Mouse (Mus musculus) limb, embryonic 12.5 days (tissue): ENCODE data around the gene Ect2l. TPM values are rescaled to one million over a fixed set of nuclear protein-coding genes. Genes with fewer than 3 reads are reported as not detected.
"Not testable (repeated sequence)": the region's sequence is repeated elsewhere in the genome, so short reads cannot be mapped to it uniquely, and the experiment has no call there.

Source experiments
- ATAC-seq: fragments of 200-750 bp; cut with Nextera tagmentation; 2 replicates; pipeline ENCODE4 v1.8.0; 2017; ENCODE audit warnings: low read depth, moderate TSS enrichment; ENCODE audit not compliant: insufficient number of reproducible peaks, insufficient read depth, low FRiP score, low TSS enrichment
- H3K27ac ChIP-seq: fragments of 300-500 bp; sonication (generic); 2 replicates; pipeline ENCODE4 v1.5.1; 2016; ENCODE audit warnings: mild to moderate bottlenecking, moderate library complexity
- H3K27me3 ChIP-seq: fragments of 300-500 bp; sonication (generic); 2 replicates; pipeline ENCODE4 v1.6.1; 2016; ENCODE audit warnings: mild to moderate bottlenecking, moderate library complexity
- H3K36me3 ChIP-seq: fragments of 300-500 bp; sonication (generic); 2 replicates; pipeline ENCODE4 v1.6.1; 2016; ENCODE audit warnings: mild to moderate bottlenecking, moderate library complexity
- H3K4me1 ChIP-seq: fragments of 300-500 bp; sonication (generic); replicated peaks from 2 replicates; pipeline ENCODE4 v1.6.1; 2016
- H3K4me2 ChIP-seq: fragments of 300-500 bp; sonication (generic); 2 replicates; pipeline ENCODE4 v1.6.1; 2016; ENCODE audit warnings: mild to moderate bottlenecking, moderate library complexity
- H3K4me3 ChIP-seq: fragments of 300-500 bp; sonication (generic); replicated peaks from 2 replicates; pipeline ENCODE4 v1.5.1; 2016; ENCODE audit warnings: mild to moderate bottlenecking
- H3K9ac ChIP-seq: fragments of 300-500 bp; sonication (generic); replicated peaks from 2 replicates; pipeline ENCODE4 v1.6.1; 2016; ENCODE audit warnings: mild to moderate bottlenecking, moderate library complexity
- H3K9me3 ChIP-seq: fragments of 300-500 bp; sonication (generic); 2 replicates; pipeline ENCODE4 v1.6.1; 2016; ENCODE audit warnings: mild to moderate bottlenecking, moderate library complexity
- WGBS: fragments of 180-500 bp; shearing (Covaris S2); methylation state at CpG from one replicate; pipeline ENCODE4 v1.1.7; 2016; 5-methylcytosine and 5-hydroxymethylcytosine counted together
- polyA plus RNA-seq: library from polyadenylated mRNA; unstranded; fragments of >200 nt; fragmentation: Nextera tagmentation; extraction: Ambion mirVana; gene quantifications from 2 replicates; pipeline ENCODE4 v1.2.1, GENCODE M21; 2016

The Ect2l gene
- polyA plus RNA-seq, 1 experiment from 2014 or later, result 0.60 TPM

GRCm38 (mm10) chr10:18138853-18139503 lies 71.7 kb downstream of the Ect2l start:
- not testable (repeated sequence) for H3K9me3 ChIP-seq, H3K4me2 ChIP-seq, ATAC-seq, H3K4me1 ChIP-seq, H3K27me3 ChIP-seq, H3K36me3 ChIP-seq, H3K9ac ChIP-seq, H3K27ac ChIP-seq
- 81% methylated on average over 15 of the region's 26 CpGs for whole genome bisulfite sequencing
- peak overlapping the region; percentile 25 for H3K4me3 ChIP-seq

- 84% methylated on average over 10 of the region's 10 CpGs for WGBS
Measured at GRCm38 (mm10) chr10:18131666-18132650, 78.7 kb downstream of the Ect2l start.

GRCm38 (mm10) chr10:18130276-18130675 lies 80.4 kb downstream of the Ect2l start:
- no peak overlapping the region for H3K27ac ChIP-seq
- H3K4me3 ChIP-seq, result no peak overlapping the region
- no peaks in the 10 kb centered on the region for H3K27me3 ChIP-seq
- H3K4me2 ChIP-seq, result no peak overlapping the region
- H3K36me3 ChIP-seq, result peaks cover 15% of the 10 kb centered on the region
- WGBS, result 95% methylated on average over 5 of the region's 5 CpGs
- no peaks in the 10 kb centered on the region for H3K9me3 ChIP-seq
- H3K4me1 ChIP-seq, result no peaks in the 10 kb centered on the region
- ATAC-seq, result no peak
- H3K9ac ChIP-seq, result no peak overlapping the region

More at GRCm38 (mm10) chr10:18131666-18132650, 78.7 kb downstream of the Ect2l start:
- Histone ChIP-seq H3K27me3 (no peaks in the 10 kb centered on the region), H3K4me2 (no peak overlapping the region), H3K36me3 (peaks cover 6% of the 10 kb centered on the region; the same call in 1 of the 2 replicates), H3K27ac (no peak overlapping the region), H3K9me3 (no peaks in the 10 kb centered on the region), H3K4me3 (no peak overlapping the region), H3K9ac (no peak overlapping the region), H3K4me1 (no peaks in the 10 kb centered on the region)
- no peak for ATAC-seq

GRCm38 (mm10) chr10:18118336-18118735 lies 92.4 kb downstream of the Ect2l start:
- H3K4me2 ChIP-seq, result no peak overlapping the region
- H3K4me1 ChIP-seq, result no peaks in the 10 kb centered on the region
- no peaks in the 10 kb centered on the region for H3K27me3 ChIP-seq
- H3K36me3 ChIP-seq, result peaks cover 79% of the 10 kb centered on the region
- no peak overlapping the region for H3K4me3 ChIP-seq
- ATAC-seq, result no peak
- H3K27ac ChIP-seq, result no peak overlapping the region
- 93% methylated on average over 8 of the region's 8 CpGs for WGBS
- H3K9me3 ChIP-seq, result no peaks in the 10 kb centered on the region
- no peak overlapping the region for H3K9ac ChIP-seq

- Histone ChIP-seq H3K4me2 (no peak overlapping the region), H3K9me3 (no peaks in the 10 kb centered on the region), H3K9ac (no peak overlapping the region), H3K27ac (no peak overlapping the region), H3K36me3 (peaks cover 35% of the 10 kb centered on the region), H3K4me3 (no peak overlapping the region), H3K27me3 (no peaks in the 10 kb centered on the region), H3K4me1 (peaks cover 2% of the 10 kb centered on the region; the same call in 1 of the 2 replicates)
- no peak for ATAC-seq
- WGBS, result 84% methylated on average over 10 of the region's 10 CpGs
Measured at GRCm38 (mm10) chr10:18113473-18114093, 97.1 kb downstream of the Ect2l start.

- ATAC-seq, result no peak
- no peaks in the 10 kb centered on the region for H3K9me3 ChIP-seq
- H3K4me3 ChIP-seq, result no peak overlapping the region
- H3K4me1 ChIP-seq, result peaks cover 8% of the 10 kb centered on the region
- H3K9ac ChIP-seq, result no peak overlapping the region
- H3K27me3 ChIP-seq, result no peaks in the 10 kb centered on the region
- H3K4me2 ChIP-seq, result no peak overlapping the region
- peaks cover 33% of the 10 kb centered on the region for H3K36me3 ChIP-seq
- no peak overlapping the region for H3K27ac ChIP-seq
Measured at GRCm38 (mm10) chr10:18110940-18111339, 99.8 kb downstream of the Ect2l start.

- ATAC-seq, result no peak
- Histone ChIP-seq H3K4me1 (peaks cover 8% of the 10 kb centered on the region), H3K4me3 (no peak overlapping the region), H3K9me3 (no peaks in the 10 kb centered on the region), H3K9ac (no peak overlapping the region), H3K4me2 (no peak overlapping the region), H3K27me3 (no peaks in the 10 kb centered on the region), H3K27ac (no peak overlapping the region), H3K36me3 (peaks cover 36% of the 10 kb centered on the region)
- 79% methylated on average over 5 of the region's 5 CpGs for WGBS
Measured at GRCm38 (mm10) chr10:18107471-18107870, 103.2 kb downstream of the Ect2l start.

GRCm38 (mm10) chr10:18102166-18102565 lies 108.5 kb downstream of the Ect2l start:
- Histone ChIP-seq H3K4me3 (no peak overlapping the region), H3K27ac (no peak overlapping the region), H3K9ac (no peak overlapping the region), H3K36me3 (peaks cover 49% of the 10 kb centered on the region), H3K9me3 (no peaks in the 10 kb centered on the region), H3K4me1 (no peaks in the 10 kb centered on the region), H3K4me2 (no peak overlapping the region), H3K27me3 (no peaks in the 10 kb centered on the region)
- 70% methylated on average over 5 of the region's 5 CpGs for WGBS
- ATAC-seq, result no peak

GRCm38 (mm10) chr10:18090691-18091090 lies 120.0 kb downstream of the Ect2l start:
- peaks cover 53% of the 10 kb centered on the region for H3K36me3 ChIP-seq
- no peaks in the 10 kb centered on the region for H3K4me1 ChIP-seq

GRCm38 (mm10) chr10:18082772-18083171 lies 127.9 kb downstream of the Ect2l start:
- Histone ChIP-seq H3K36me3 (no peaks in the 10 kb centered on the region; the same call in 1 of the 2 replicates), H3K4me3 (no peak overlapping the region), H3K4me1 (no peaks in the 10 kb centered on the region), H3K4me2 (no peak overlapping the region), H3K27ac (no peak overlapping the region), H3K9me3 (peaks cover 11% of the 10 kb centered on the region), H3K27me3 (no peaks in the 10 kb centered on the region), H3K9ac (no peak overlapping the region)
- ATAC-seq, result no peak
- WGBS, result 93% methylated on average over 6 of the region's 6 CpGs

More at GRCm38 (mm10) chr10:18090691-18091090, 120.0 kb downstream of the Ect2l start:
- no peak for ATAC-seq
- Histone ChIP-seq H3K4me3 (no peak overlapping the region), H3K27me3 (no peaks in the 10 kb centered on the region), H3K9me3 (peaks cover 11% of the 10 kb centered on the region), H3K27ac (no peak overlapping the region), H3K4me2 (no peak overlapping the region), H3K9ac (no peak overlapping the region)

- no peak overlapping the region for H3K27ac ChIP-seq
- H3K36me3 ChIP-seq, result peaks cover 5% of the 10 kb centered on the region
- no peaks in the 10 kb centered on the region for H3K27me3 ChIP-seq
- H3K4me2 ChIP-seq, result no peak overlapping the region
- no peaks in the 10 kb centered on the region for H3K4me1 ChIP-seq
- H3K4me3 ChIP-seq, result no peak overlapping the region
- H3K9ac ChIP-seq, result no peak overlapping the region
- no peak for ATAC-seq
- 68% methylated on average over 1 of the region's 1 CpGs for WGBS
- peaks cover 5% of the 10 kb centered on the region for H3K9me3 ChIP-seq
Measured at GRCm38 (mm10) chr10:18081536-18081935, 129.2 kb downstream of the Ect2l start.
